Mouse (Mus musculus) lung, adult 2 months (tissue): ENCODE measurements around the gene Rock2.

Experiments used
- CTCF ChIP-seq: fragments of 200-500 bp; IDR thresholded peaks from 2 replicates; pipeline ENCODE4 v1.5.1; 2011; ENCODE audit warnings: mild to moderate bottlenecking, low read length, control low read depth; ENCODE audit not compliant: insufficient read depth
- POLR2A ChIP-seq: fragments of 200-500 bp; IDR thresholded peaks from 2 replicates; pipeline ENCODE4 v1.6.1; 2011; ENCODE audit warnings: low read depth, mild to moderate bottlenecking, control low read depth, low read length, borderline replicate concordance; ENCODE audit errors: extremely low read depth

- TF ChIP-seq CTCF, result no peak
- TF ChIP-seq POLR2A, result no peak
Measured at GRCm38 (mm10) chr12:17012067-17012899, 117.6 kb downstream of the Rock2 start.
